Mouse (Mus musculus): Measurements from ENCODE around the gene Dhh. TPM values are rescaled to one million over a fixed set of nuclear protein-coding genes. Genes with fewer than 3 reads are reported as not detected.

Dhh gene
- polyA plus RNA-seq, 1 experiment from 2014 or later = 3.0 TPM

DNA sequence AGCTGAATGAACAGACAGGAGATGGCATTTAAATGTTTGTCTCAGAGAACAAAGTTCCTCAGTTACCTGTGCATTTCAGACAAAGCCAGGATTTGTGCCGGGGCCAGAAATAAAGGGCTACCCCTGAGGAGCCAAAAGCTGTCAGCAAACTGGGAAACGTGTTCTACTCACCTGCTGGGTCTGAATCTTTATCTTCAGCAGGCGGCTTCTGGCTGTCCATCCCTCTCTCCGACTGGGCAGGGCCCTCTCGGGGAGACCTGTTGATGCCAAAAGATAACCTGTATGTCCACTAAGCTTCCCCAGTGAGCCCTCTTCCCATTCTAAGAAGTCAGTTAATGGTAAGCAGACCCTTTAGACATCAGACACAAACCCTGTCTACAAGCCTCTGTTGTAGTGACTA lies 31.8 kb downstream of the Dhh start:
- 80% methylated on average over 5 of the region's 5 CpGs for WGBS

DNA sequence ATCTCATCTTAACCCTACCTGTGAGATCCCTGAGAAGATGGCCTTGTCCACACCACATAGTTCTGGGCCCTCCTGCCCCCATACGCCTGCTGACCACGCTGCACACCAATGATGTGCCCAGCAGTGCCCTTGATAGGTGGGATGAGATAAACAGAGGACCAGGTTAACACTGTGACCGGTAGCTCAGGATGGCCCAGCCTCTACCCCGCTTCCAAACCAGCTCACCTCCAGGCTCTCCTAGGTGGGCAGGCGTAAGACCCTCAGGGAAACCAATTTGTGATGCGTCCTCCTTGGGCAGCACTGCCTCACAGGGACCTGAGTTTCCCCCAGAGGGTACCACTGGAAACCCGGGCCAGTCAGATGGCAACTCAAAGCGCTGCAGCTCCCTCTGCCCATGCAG lies 32.6 kb downstream of the Dhh start:
- Histone ChIP-seq H3K4me3 (no peak overlapping the region), H3K27me3 (ENCODE audit: insufficient read depth, poor library complexity, severe bottlenecking) (no peaks in the 10 kb centered on the region), H3K9me3 (no peaks in the 10 kb centered on the region), H3K36me3 (peaks cover 64% of the 10 kb centered on the region), H3K27ac (no peak overlapping the region), H3K4me1 (peaks cover 30% of the 10 kb centered on the region)
- no peak for DNase-seq (ENCODE audit: low spot score)
- WGBS = 95% methylated on average over 8 of the region's 8 CpGs

More for the DNA sequence above, 31.8 kb downstream of the Dhh start:
- no peak overlapping the region for H3K27ac ChIP-seq
- no peak for DNase-seq (ENCODE audit: low spot score)
- H3K4me1 ChIP-seq = peaks cover 30% of the 10 kb centered on the region
- peaks cover 57% of the 10 kb centered on the region for H3K36me3 ChIP-seq
- no peaks in the 10 kb centered on the region for H3K9me3 ChIP-seq
- no peak overlapping the region for H3K4me3 ChIP-seq
- H3K27me3 ChIP-seq (ENCODE audit: insufficient read depth, poor library complexity, severe bottlenecking) = no peaks in the 10 kb centered on the region

- Histone ChIP-seq H3K27ac (no peak overlapping the region), H3K4me1 (peaks cover 29% of the 10 kb centered on the region), H3K27me3 (ENCODE audit: insufficient read depth, poor library complexity, severe bottlenecking) (no peaks in the 10 kb centered on the region), H3K36me3 (peaks cover 72% of the 10 kb centered on the region), H3K9me3 (no peaks in the 10 kb centered on the region), H3K4me3 (no peak overlapping the region)
- DNase-seq (ENCODE audit: low spot score) = no peak
- 96% methylated on average over 6 of the region's 6 CpGs for WGBS
Observed at GRCm38 (mm10) chr15:98864951-98865350, 33.4 kb downstream of the Dhh start.

DNA sequence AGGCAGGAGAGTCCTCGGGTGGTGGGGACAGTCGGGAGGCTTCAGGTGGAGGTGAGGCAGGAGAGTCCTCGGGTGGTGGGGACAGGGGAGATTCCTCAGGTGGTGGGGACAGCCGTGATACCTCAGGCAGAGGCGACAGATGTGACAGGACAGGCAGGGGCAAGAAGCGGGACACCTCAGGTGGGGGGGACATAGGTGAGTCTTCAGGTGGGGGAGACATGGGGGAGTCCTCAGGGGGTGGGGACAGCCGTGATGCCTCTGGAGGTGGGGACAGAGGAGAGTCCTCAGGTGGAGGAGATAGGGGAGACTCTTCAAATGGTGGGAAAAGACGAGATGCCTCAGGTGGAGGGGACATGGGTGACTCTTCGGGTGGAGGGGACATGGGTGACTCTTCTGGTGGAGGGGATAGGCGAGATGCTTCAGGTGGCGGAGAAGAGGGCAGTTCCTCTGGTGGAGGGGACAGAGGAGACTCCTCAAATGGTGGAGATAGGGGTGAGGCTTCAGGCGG lies 34.8 kb downstream of the Dhh start:
- no peak for DNase-seq (ENCODE audit: low spot score)
- Histone ChIP-seq H3K9me3 (no peaks in the 10 kb centered on the region), H3K4me3 (no peak overlapping the region), H3K4me1 (peaks cover 14% of the 10 kb centered on the region), H3K27ac (no peak overlapping the region), H3K36me3 (peaks cover 86% of the 10 kb centered on the region), H3K27me3 (ENCODE audit: insufficient read depth, poor library complexity, severe bottlenecking) (no peaks in the 10 kb centered on the region)
- WGBS = 91% methylated on average over 12 of the region's 12 CpGs

DNA sequence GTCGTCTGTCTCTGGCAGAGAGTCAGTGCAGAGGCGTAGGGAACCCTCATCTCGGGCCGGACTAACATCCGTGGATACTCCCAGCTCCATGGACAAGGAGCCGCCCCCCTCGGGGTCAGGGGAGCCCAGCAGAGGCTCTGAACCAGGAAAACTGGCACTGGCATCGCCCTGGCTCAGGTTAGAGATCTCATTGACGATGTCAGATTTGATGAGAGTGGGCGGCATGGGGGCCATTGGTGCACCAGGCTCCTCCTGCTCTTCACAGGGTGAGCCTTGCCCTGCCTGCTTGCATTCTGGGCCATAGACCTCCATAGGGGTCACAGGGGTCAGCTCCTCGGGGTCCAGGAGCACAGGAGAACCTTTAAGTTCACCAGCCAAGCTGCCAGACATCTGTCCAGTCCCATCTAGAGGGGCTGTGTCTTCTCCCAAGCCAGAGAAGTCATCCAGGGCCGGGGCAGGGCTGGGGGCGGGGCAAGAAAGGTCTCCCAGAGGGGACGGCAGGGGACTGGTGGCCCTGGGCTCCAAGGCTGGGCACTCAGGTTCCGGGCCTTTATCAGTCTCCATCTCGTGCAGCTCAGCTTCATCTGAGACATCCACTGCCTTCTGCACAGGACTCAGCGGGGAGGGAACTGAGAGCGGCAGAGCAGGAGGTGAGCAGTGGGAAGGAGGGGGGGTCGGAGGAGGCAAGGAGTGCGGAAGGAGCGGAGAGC lies 36.5 kb downstream of the Dhh start:
- peaks cover 99% of the 10 kb centered on the region for H3K36me3 ChIP-seq
- no peak overlapping the region for H3K4me3 ChIP-seq
- DNase-seq (ENCODE audit: low spot score) = no peak
- H3K4me1 ChIP-seq = no peaks in the 10 kb centered on the region
- WGBS = 89% methylated on average over 21 of the region's 21 CpGs
- H3K27ac ChIP-seq = no peak overlapping the region
- no peaks in the 10 kb centered on the region for H3K9me3 ChIP-seq
- no peaks in the 10 kb centered on the region for H3K27me3 ChIP-seq (ENCODE audit: insufficient read depth, poor library complexity, severe bottlenecking)

DNA sequence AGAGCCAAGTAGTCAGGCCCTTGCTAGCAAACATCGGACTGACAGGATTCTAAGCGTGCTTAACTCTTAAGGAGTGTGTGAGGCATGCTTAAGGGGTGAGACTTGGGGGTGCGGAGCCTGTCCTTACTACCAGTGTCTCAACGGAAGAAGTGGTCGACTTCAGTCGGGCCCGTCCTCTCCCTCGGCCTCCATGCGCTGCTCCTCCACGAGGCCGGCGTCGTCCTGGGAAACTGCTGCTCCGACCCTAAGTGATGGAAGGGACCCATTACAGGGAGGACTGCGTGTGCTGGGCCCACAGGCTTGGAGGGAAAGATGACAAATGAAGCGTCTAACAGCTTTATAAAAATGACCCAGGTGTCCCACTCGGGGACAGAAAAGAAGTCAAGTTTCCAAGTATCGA lies 37.4 kb downstream of the Dhh start:
- DNase-seq (ENCODE audit: low spot score) = no peak
- 94% methylated on average over 18 of the region's 18 CpGs for WGBS
- Histone ChIP-seq H3K9me3 (no peaks in the 10 kb centered on the region), H3K27ac (no peak overlapping the region), H3K27me3 (ENCODE audit: insufficient read depth, poor library complexity, severe bottlenecking) (no peaks in the 10 kb centered on the region), H3K4me3 (no peak overlapping the region), H3K36me3 (peaks cover 99% of the 10 kb centered on the region), H3K4me1 (no peaks in the 10 kb centered on the region)

DNA sequence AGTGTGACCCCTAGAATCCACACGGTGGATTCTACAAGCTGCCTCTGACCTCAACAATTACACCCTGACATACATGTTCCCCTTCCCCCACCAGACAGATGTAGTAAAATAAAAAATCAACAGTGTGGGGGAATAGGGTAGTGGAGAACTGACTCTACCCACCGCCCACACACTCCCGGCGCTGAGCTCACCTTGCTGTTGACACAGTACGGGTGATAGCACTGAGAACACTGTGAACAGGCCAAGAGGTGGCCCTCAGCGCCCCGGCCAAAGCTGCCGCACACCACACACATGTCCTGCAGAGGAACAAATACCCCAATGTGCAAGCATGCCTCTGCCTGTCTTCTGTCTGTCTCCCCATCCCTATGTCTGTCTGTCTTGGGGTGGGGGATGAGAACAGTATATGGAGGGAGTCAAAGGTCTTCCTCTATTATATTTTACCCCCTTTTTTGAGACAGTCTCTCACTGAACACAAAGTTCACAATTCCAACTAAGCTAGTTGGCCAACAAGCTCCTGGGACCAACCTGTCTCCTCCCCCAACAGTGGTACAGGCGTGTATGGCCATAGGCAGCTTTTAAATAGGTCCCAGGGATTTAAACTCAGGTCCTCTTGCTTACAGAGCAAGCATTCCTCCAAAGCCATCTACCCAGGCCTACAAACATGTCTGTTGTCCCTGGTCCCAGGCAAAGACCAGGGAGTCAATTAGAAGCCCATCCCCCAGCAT lies 38.9 kb downstream of the Dhh start:
- no peaks in the 10 kb centered on the region for H3K4me1 ChIP-seq
- no peaks in the 10 kb centered on the region for H3K9me3 ChIP-seq
- WGBS = 82% methylated on average over 9 of the region's 9 CpGs
- H3K36me3 ChIP-seq = peaks cover 99% of the 10 kb centered on the region
- no peaks in the 10 kb centered on the region for H3K27me3 ChIP-seq (ENCODE audit: insufficient read depth, poor library complexity, severe bottlenecking)
- no peak overlapping the region for H3K27ac ChIP-seq
- no peak overlapping the region for H3K4me3 ChIP-seq
- DNase-seq (ENCODE audit: low spot score) = no peak

GRCm38 (mm10) chr15:98854214-98854613 lies 44.1 kb downstream of the Dhh start:
- H3K27ac ChIP-seq = no peak overlapping the region
- peaks cover 99% of the 10 kb centered on the region for H3K36me3 ChIP-seq
- H3K4me1 ChIP-seq = peaks cover 4% of the 10 kb centered on the region; the same call in 1 of the 2 replicates
- H3K4me3 ChIP-seq = no peak overlapping the region
- H3K27me3 ChIP-seq (ENCODE audit: insufficient read depth, poor library complexity, severe bottlenecking) = no peaks in the 10 kb centered on the region
- no peaks in the 10 kb centered on the region for H3K9me3 ChIP-seq
- no peak for DNase-seq (ENCODE audit: low spot score)
- 93% methylated on average over 16 of the region's 16 CpGs for WGBS

DNA sequence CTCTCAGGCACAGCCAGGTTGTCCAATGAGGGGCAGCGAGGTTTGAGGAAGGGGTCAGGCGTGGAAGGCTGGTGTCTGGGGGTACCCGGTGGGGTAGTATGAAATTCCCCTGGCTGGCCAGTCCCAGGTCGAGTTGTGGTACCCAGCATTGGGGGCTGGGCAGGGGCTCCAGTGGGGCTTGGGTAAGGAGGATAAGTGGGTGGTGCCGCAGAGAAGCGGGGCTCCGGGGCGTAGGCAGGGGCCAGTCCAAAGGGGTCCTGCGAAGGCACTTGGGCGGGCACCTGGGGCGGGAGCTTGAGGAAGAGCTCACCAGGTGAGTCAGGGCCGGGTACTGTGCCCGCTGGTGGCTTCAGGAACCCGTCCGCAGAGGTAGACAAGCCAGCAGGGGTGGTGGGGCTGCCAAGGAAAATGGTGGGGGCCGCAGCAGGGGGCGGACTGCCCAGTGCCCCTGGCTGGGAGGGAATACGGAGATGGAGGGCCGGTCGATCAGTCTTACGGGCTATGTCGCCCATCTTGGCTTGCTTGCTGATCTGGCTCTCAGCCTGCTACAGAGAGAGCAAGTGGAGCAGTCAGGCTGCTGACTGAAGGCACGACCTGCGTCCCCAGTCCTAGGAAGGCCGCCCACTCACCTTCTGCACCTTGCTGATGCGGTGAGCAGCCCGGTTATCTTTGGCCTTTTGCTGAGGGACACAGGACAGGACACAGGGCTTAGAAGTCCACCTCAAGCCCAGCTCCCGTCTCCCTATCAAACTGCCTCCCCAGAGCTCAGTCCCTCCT lies 45.0 kb downstream of the Dhh start:
- Histone ChIP-seq H3K27me3 (ENCODE audit: insufficient read depth, poor library complexity, severe bottlenecking) (no peaks in the 10 kb centered on the region), H3K9me3 (no peaks in the 10 kb centered on the region), H3K27ac (peak overlapping the region; percentile 4; the same call in 1 of the 2 replicates), H3K4me1 (peaks cover 4% of the 10 kb centered on the region; the same call in 1 of the 2 replicates), H3K36me3 (peaks cover 100% of the 10 kb centered on the region), H3K4me3 (no peak overlapping the region)
- 92% methylated on average over 28 of the region's 28 CpGs for WGBS
- no peak for DNase-seq (ENCODE audit: low spot score)

GRCm38 (mm10) chr15:98852733-98853132 lies 45.6 kb downstream of the Dhh start:
- no peak overlapping the region for H3K4me3 ChIP-seq
- no peak overlapping the region for H3K27ac ChIP-seq
- H3K36me3 ChIP-seq = peaks cover 100% of the 10 kb centered on the region
- H3K9me3 ChIP-seq = no peaks in the 10 kb centered on the region
- peaks cover 4% of the 10 kb centered on the region; the same call in 1 of the 2 replicates for H3K4me1 ChIP-seq
- DNase-seq (ENCODE audit: low spot score) = no peak
- WGBS = 84% methylated on average over 9 of the region's 9 CpGs
- no peaks in the 10 kb centered on the region for H3K27me3 ChIP-seq (ENCODE audit: insufficient read depth, poor library complexity, severe bottlenecking)

- H3K27me3 ChIP-seq (ENCODE audit: insufficient read depth, poor library complexity, severe bottlenecking) = no peaks in the 10 kb centered on the region
- DNase-seq (ENCODE audit: low spot score) = no peak
- H3K36me3 ChIP-seq = peaks cover 100% of the 10 kb centered on the region
- no peak overlapping the region for H3K4me3 ChIP-seq
- H3K4me1 ChIP-seq = peaks cover 4% of the 10 kb centered on the region; the same call in 1 of the 2 replicates
- no peaks in the 10 kb centered on the region for H3K9me3 ChIP-seq
- no peak overlapping the region for H3K27ac ChIP-seq
- WGBS = 94% methylated on average over 9 of the region's 9 CpGs
Observed at GRCm38 (mm10) chr15:98852071-98852470, 46.3 kb downstream of the Dhh start.

GRCm38 (mm10) chr15:98851229-98851818 lies 47.0 kb downstream of the Dhh start:
- Histone ChIP-seq H3K4me1 (peaks cover 4% of the 10 kb centered on the region; the same call in 1 of the 2 replicates), H3K4me3 (no peak overlapping the region), H3K27ac (no peak overlapping the region), H3K9me3 (no peaks in the 10 kb centered on the region), H3K27me3 (ENCODE audit: insufficient read depth, poor library complexity, severe bottlenecking) (no peaks in the 10 kb centered on the region), H3K36me3 (peaks cover 100% of the 10 kb centered on the region)
- 92% methylated on average over 21 of the region's 21 CpGs for WGBS
- no peak for DNase-seq (ENCODE audit: low spot score)

Measured in heart, embryonic 10.5 days (tissue).